Mouse (Mus musculus) hindbrain, embryonic 15.5 days (tissue): ENCODE results near the gene Stard3. TPM values are rescaled to one million over a fixed set of nuclear protein-coding genes. Genes with fewer than 3 reads are reported as not detected.
A peak's percentile ranks its signal among the peaks of the same experiment; 100 is the strongest.

Experiments used
- ATAC-seq: fragments of 200-750 bp; cut with Nextera tagmentation; 2 replicates; pipeline ENCODE4 v1.8.0; 2017; ENCODE audit warnings: low read depth, moderate number of reproducible peaks, moderate TSS enrichment; ENCODE audit not compliant: low FRiP score
- H3K27ac ChIP-seq: fragments of 300-500 bp; sonication (generic); replicated peaks from 2 replicates; pipeline ENCODE4 v1.5.1; 2015; ENCODE audit warnings: mild to moderate bottlenecking, inconsistent platforms
- H3K27me3 ChIP-seq: fragments of 300-500 bp; sonication (generic); 2 replicates; pipeline ENCODE4 v1.6.1; 2015; ENCODE audit warnings: control low read depth, inconsistent platforms
- H3K36me3 ChIP-seq: fragments of 300-500 bp; sonication (generic); 2 replicates; pipeline ENCODE4 v1.6.1; 2015; ENCODE audit warnings: control low read depth, inconsistent platforms
- H3K4me1 ChIP-seq: fragments of 300-500 bp; sonication (generic); replicated peaks from 2 replicates; pipeline ENCODE4 v1.6.1; 2015; ENCODE audit warnings: control low read depth, inconsistent platforms
- H3K4me2 ChIP-seq: fragments of 300-500 bp; sonication (generic); 2 replicates; pipeline ENCODE4 v1.6.1; 2015; ENCODE audit warnings: moderate library complexity, mild to moderate bottlenecking, inconsistent platforms
- H3K4me3 ChIP-seq: fragments of 300-500 bp; sonication (generic); 2 replicates; pipeline ENCODE4 v1.5.1; 2015; ENCODE audit warnings: mild to moderate bottlenecking, inconsistent platforms
- H3K9ac ChIP-seq: fragments of 300-500 bp; sonication (generic); 2 replicates; pipeline ENCODE4 v1.6.1; 2015; ENCODE audit warnings: inconsistent platforms
- H3K9me3 ChIP-seq: fragments of 300-500 bp; sonication (generic); 2 replicates; pipeline ENCODE4 v1.6.1; 2016; ENCODE audit warnings: control low read depth, inconsistent platforms
- WGBS: fragments of 180-500 bp; shearing (Covaris S2); methylation state at CpG from one replicate; pipeline ENCODE4 v1.1.7; 2015; 5-methylcytosine and 5-hydroxymethylcytosine counted together
- polyA plus RNA-seq: library from polyadenylated mRNA; unstranded; fragments of >200 nt; fragmentation: Nextera tagmentation; extraction: Ambion mirVana; gene quantifications from 2 replicates; pipeline ENCODE4 v1.2.1, GENCODE M21; 2015

The Stard3 gene
- polyA plus RNA-seq, 1 experiment from 2014 or later = 40.3 TPM

GRCm38 (mm10) chr11:98394301-98394700 lies 36.1 kb downstream of the Stard3 start:
- Histone ChIP-seq H3K36me3 (no peaks in the 10 kb centered on the region), H3K27me3 (peaks cover 6% of the 10 kb centered on the region; the same call in 1 of the 2 replicates), H3K9me3 (no peaks in the 10 kb centered on the region), H3K4me2 (no peak overlapping the region), H3K4me3 (no peak overlapping the region), H3K9ac (no peak overlapping the region), H3K4me1 (peaks cover 5% of the 10 kb centered on the region), H3K27ac (no peak overlapping the region)
- no peak for ATAC-seq
- WGBS = 52% methylated on average over 6 of the region's 6 CpGs

GRCm38 (mm10) chr11:98395041-98395440 lies 36.9 kb downstream of the Stard3 start:
- Histone ChIP-seq H3K4me3 (no peak overlapping the region), H3K4me2 (no peak overlapping the region), H3K27ac (no peak overlapping the region), H3K9me3 (no peaks in the 10 kb centered on the region), H3K9ac (no peak overlapping the region), H3K36me3 (no peaks in the 10 kb centered on the region), H3K27me3 (peaks cover 3% of the 10 kb centered on the region; the same call in 1 of the 2 replicates), H3K4me1 (peaks cover 11% of the 10 kb centered on the region)
- 59% methylated on average over 4 of the region's 4 CpGs for WGBS
- ATAC-seq = no peak

- peaks cover 17% of the 10 kb centered on the region for H3K4me1 ChIP-seq
- H3K27ac ChIP-seq = no peak overlapping the region
- no peaks in the 10 kb centered on the region for H3K36me3 ChIP-seq
- H3K4me2 ChIP-seq = no peak overlapping the region
- H3K9ac ChIP-seq = no peak overlapping the region
- H3K4me3 ChIP-seq = no peak overlapping the region
- WGBS = 94% methylated on average over 7 of the region's 7 CpGs
- no peak for ATAC-seq
- no peaks in the 10 kb centered on the region for H3K9me3 ChIP-seq
- H3K27me3 ChIP-seq = no peaks in the 10 kb centered on the region
These were observed 39.8 kb downstream of the Stard3 start for GRCm38 (mm10) chr11:98397946-98398345.

- 0% methylated on average over 40 of the region's 40 CpGs for WGBS
- Histone ChIP-seq H3K4me1 (peaks cover 12% of the 10 kb centered on the region), H3K27me3 (no peaks in the 10 kb centered on the region), H3K9me3 (no peaks in the 10 kb centered on the region), H3K4me2 (peak within 1 kb of the TSS; percentile 69), H3K4me3 (peak within 1 kb of the TSS; percentile 66), H3K9ac (peak within 1 kb of the TSS; percentile 66), H3K27ac (peak within 1 kb of the TSS; percentile 95), H3K36me3 (no peaks in the 10 kb centered on the region)
- ATAC-seq = peak; percentile 97
These were observed 42.1 kb downstream of the Stard3 start, which contains the start of gene Pgap3 for GRCm38 (mm10) chr11:98400161-98400726. TSS of gene Pgap3 (minus strand) at chr11:98400490.

GRCm38 (mm10) chr11:98400816-98401215 lies 42.6 kb downstream of the Stard3 start:
- H3K4me2 ChIP-seq = peak overlapping the region; percentile 69
- peak overlapping the region; percentile 66 for H3K9ac ChIP-seq
- no peaks in the 10 kb centered on the region for H3K27me3 ChIP-seq
- no peak for ATAC-seq
- H3K36me3 ChIP-seq = no peaks in the 10 kb centered on the region
- no peaks in the 10 kb centered on the region for H3K9me3 ChIP-seq
- 60% methylated on average over 3 of the region's 3 CpGs for WGBS
- peaks cover 12% of the 10 kb centered on the region for H3K4me1 ChIP-seq
- peak overlapping the region; percentile 66 for H3K4me3 ChIP-seq
- H3K27ac ChIP-seq = peak overlapping the region; percentile 95

- Histone ChIP-seq H3K4me3 (no peak overlapping the region), H3K27ac (no peak overlapping the region), H3K36me3 (no peaks in the 10 kb centered on the region), H3K9ac (no peak overlapping the region), H3K27me3 (peaks cover 15% of the 10 kb centered on the region), H3K4me1 (no peaks in the 10 kb centered on the region), H3K4me2 (no peak overlapping the region), H3K9me3 (no peaks in the 10 kb centered on the region)
- ATAC-seq = no peak
- WGBS = 77% methylated on average over 6 of the region's 6 CpGs
These were observed 48.5 kb downstream of the Stard3 start for GRCm38 (mm10) chr11:98406621-98407020.

- Histone ChIP-seq H3K4me2 (0 out of 2 replicates have a peak overlapping the region, but pooled peaks have one; percentile 13), H3K4me3 (no peak overlapping the region), H3K36me3 (no peaks in the 10 kb centered on the region), H3K9me3 (no peaks in the 10 kb centered on the region), H3K27ac (0 out of 2 replicates have a peak overlapping the region, but pooled peaks have one; percentile 51), H3K4me1 (peaks cover 19% of the 10 kb centered on the region), H3K9ac (no peak overlapping the region), H3K27me3 (peaks cover 29% of the 10 kb centered on the region)
- ATAC-seq = peak; percentile 17; the same call in 1 of the 2 replicates
- WGBS = 32% methylated on average over 8 of the region's 8 CpGs
These were observed 50.7 kb downstream of the Stard3 start for GRCm38 (mm10) chr11:98408872-98409271.

GRCm38 (mm10) chr11:98409341-98409822 lies 51.2 kb downstream of the Stard3 start:
- 0% methylated on average over 8 of the region's 10 CpGs for WGBS
- peak; percentile 56; the same call in 1 of the 2 replicates for ATAC-seq
- Histone ChIP-seq H3K27me3 (peaks cover 32% of the 10 kb centered on the region), H3K4me1 (peaks cover 23% of the 10 kb centered on the region), H3K9me3 (no peaks in the 10 kb centered on the region), H3K9ac (no peak overlapping the region), H3K27ac (no peak overlapping the region), H3K36me3 (no peaks in the 10 kb centered on the region), H3K4me2 (peak overlapping the region; percentile 13; the same call in 1 of the 2 replicates), H3K4me3 (no peak overlapping the region)

GRCm38 (mm10) chr11:98412273-98412796 lies 54.2 kb downstream of the Stard3 start, which contains the start of gene Erbb2:
TSS of gene Erbb2 (plus strand) at chr11:98412470.
- WGBS = 0% methylated on average over 47 of the region's 49 CpGs
- Histone ChIP-seq H3K9ac (peak within 1 kb of the TSS; percentile 56), H3K9me3 (no peaks in the 10 kb centered on the region), H3K27ac (peak within 1 kb of the TSS; percentile 82), H3K27me3 (peaks cover 32% of the 10 kb centered on the region), H3K4me2 (peak within 1 kb of the TSS; percentile 96), H3K4me3 (peak within 1 kb of the TSS; percentile 63), H3K36me3 (no peaks in the 10 kb centered on the region), H3K4me1 (peaks cover 29% of the 10 kb centered on the region)
- peak; percentile 59; the same call in 1 of the 2 replicates for ATAC-seq

- H3K27me3 ChIP-seq = peaks cover 32% of the 10 kb centered on the region
- 0% methylated on average over 40 of the region's 40 CpGs for WGBS
- no peaks in the 10 kb centered on the region for H3K9me3 ChIP-seq
- H3K36me3 ChIP-seq = no peaks in the 10 kb centered on the region
- peak overlapping the region; percentile 63 for H3K4me3 ChIP-seq
- peak overlapping the region; percentile 82 for H3K27ac ChIP-seq
- H3K9ac ChIP-seq = peak overlapping the region; percentile 56
- peak; percentile 50; the same call in 1 of the 2 replicates for ATAC-seq
- H3K4me2 ChIP-seq = peak overlapping the region; percentile 96
- H3K4me1 ChIP-seq = peaks cover 29% of the 10 kb centered on the region
These were observed 54.7 kb downstream of the Stard3 start for GRCm38 (mm10) chr11:98412797-98413301.

GRCm38 (mm10) chr11:98413731-98414130 lies 55.6 kb downstream of the Stard3 start:
- H3K27ac ChIP-seq = no peak overlapping the region
- no peak for ATAC-seq
- H3K4me3 ChIP-seq = peak overlapping the region; percentile 63
- H3K4me1 ChIP-seq = peaks cover 29% of the 10 kb centered on the region
- WGBS = 17% methylated on average over 7 of the region's 7 CpGs
- peaks cover 32% of the 10 kb centered on the region for H3K27me3 ChIP-seq
- H3K9me3 ChIP-seq = no peaks in the 10 kb centered on the region
- H3K9ac ChIP-seq = no peak overlapping the region
- H3K36me3 ChIP-seq = no peaks in the 10 kb centered on the region
- peak overlapping the region; percentile 96 for H3K4me2 ChIP-seq

- no peak for ATAC-seq
- Histone ChIP-seq H3K4me1 (peaks cover 29% of the 10 kb centered on the region), H3K27ac (no peak overlapping the region), H3K27me3 (peaks cover 32% of the 10 kb centered on the region), H3K9ac (no peak overlapping the region), H3K4me3 (no peak overlapping the region), H3K4me2 (peak overlapping the region; percentile 96), H3K36me3 (no peaks in the 10 kb centered on the region), H3K9me3 (no peaks in the 10 kb centered on the region)
- 15% methylated on average over 2 of the region's 2 CpGs for WGBS
These were observed 56.0 kb downstream of the Stard3 start for GRCm38 (mm10) chr11:98414162-98414561.
